Mouse (Mus musculus): ENCODE measurements around the gene Spsb3.

DNA sequence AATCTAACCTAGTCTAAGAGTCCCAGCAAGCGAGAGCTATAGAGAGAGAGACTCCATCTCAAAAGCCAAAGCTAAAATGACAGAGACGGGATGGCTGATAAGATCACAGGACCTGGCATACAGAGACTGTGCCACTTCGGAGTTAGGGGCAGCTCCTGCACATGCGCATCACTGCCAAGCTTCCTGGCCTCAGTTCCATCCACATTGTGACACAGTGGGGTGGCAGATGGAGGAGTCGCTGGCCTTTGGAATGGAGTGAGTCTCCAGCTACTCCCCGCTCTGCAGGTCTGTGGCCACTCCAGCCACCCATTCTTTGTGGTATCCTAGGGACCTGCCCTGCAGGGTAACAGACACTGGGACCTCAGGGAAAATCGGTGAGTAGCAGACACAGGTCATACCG is 20.7 kb upstream of the Spsb3 start, which contains the start of gene Igfals:
- TF ChIP-seq TBP (IDR thresholded peaks at IDR 0.05; ENCODE audit: low read depth, low read length) (no peak), MAX (IDR thresholded peaks at IDR 0.05; ENCODE audit: low read length) (no peak), SIN3A (IDR thresholded peaks at IDR 0.05; ENCODE audit: low read length) (no peak), EP300 (IDR thresholded peaks at IDR 0.05; ENCODE audit: low read depth in 1 of 2, low read length in 2 of 2) (no peak), CTCF (IDR thresholded peaks at IDR 0.05 in 2 of 3, conservative IDR thresholded peaks at IDR 0.05 in 1 of 3; ENCODE audit: control insufficient read depth in 1 of 3, insufficient read depth in 1 of 3, low read depth in 2 of 3, low read length in 3 of 3, poor library complexity in 1 of 3, severe bottlenecking in 1 of 3) (no peak), MAFK (IDR thresholded peaks at IDR 0.05; ENCODE audit: borderline replicate concordance, low read depth, low read length) (no peak), ZC3H11A (IDR thresholded peaks at IDR 0.05; ENCODE audit: low read depth, low read length) (no peak), E2F4 (IDR thresholded peaks at IDR 0.05; ENCODE audit: borderline replicate concordance, low read depth, low read length) (no peak), MAZ (IDR thresholded peaks at IDR 0.05; ENCODE audit: low read depth, low read length) (no peak), CHD2 (IDR thresholded peaks at IDR 0.05; ENCODE audit: low read length) (no peak), GABPA (IDR thresholded peaks at IDR 0.05; ENCODE audit: low read depth, low read length) (no peak), POLR2A (IDR thresholded peaks at IDR 0.05; ENCODE audit: control insufficient read depth in 1 of 2, insufficient read depth in 1 of 2, low read depth in 1 of 2, low read length in 2 of 2, poor library complexity in 1 of 2) (no peak), USF1 (IDR thresholded peaks at IDR 0.05; ENCODE audit: low read depth, low read length) (no peak)
